Mouse (Mus musculus) fibroblast of lung, adult 2 months (primary cell): Measurements from ENCODE around the gene Tcf7l1.
"Not testable (repeated sequence)": the region's sequence is repeated elsewhere in the genome, so short reads cannot be mapped to it uniquely, and the experiment has no call there.

ENCODE experiments used
- DNase-seq: peaks from one replicate; pipeline ENCODE4 v3.0.0-alpha.2; 2011; ENCODE audit warnings: low read depth

The Tcf7l1 gene

GRCm38 (mm10) chr6:72788892-72789699, at the start of gene Tcf7l1:
Gene Tcf7l1, minus strand, starts transcription at chr6:72789254.
- peak; percentile 78 for DNase-seq

DNA sequence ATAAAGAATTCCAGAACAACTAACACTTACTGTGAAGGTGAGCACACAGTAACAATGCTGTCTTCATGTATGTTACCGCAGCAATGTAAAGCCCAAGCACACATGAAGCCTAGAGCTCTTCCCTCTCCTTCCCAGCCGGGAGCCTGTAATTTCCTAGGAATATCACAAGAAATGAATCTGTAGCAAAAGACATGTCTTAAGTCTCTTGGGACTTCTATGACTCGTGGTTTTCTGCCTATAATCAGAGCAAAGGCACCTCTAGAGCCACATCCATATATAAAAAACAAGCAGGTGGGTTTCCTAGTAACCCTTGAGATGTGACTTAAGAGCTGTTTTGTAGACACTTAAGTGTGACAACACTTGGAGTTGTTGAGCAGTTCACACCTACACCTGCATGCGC, 48.7 kb upstream of the Tcf7l1 start:
- no peak for DNase-seq

GRCm38 (mm10) chr6:72834518-72834917, 45.5 kb upstream of the Tcf7l1 start:
- no peak for DNase-seq

GRCm38 (mm10) chr6:72831858-72832257, 42.8 kb upstream of the Tcf7l1 start:
- DNase-seq = no peak

DNA sequence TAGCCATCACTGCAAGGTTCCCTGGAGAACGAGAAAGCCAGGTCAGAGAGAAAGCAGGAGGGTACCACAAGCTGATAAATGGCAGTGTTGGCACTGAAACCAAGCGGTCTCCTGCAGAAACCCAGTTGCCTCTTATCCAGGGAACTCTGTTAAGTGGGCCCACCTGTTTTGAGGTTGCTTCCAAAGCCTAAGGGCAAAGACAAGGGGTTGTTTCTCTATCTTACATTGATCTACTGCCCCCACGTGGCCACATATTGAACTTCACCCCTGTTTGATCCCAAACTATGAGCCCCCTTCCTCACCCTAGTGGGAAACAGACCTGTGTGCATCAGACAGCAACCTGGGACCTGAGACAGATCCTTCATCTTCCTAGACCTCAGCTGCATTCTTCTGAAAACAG, 42.2 kb upstream of the Tcf7l1 start:
- no peak for DNase-seq

- no peak for DNase-seq
Observed at GRCm38 (mm10) chr6:72828857-72829256, 39.8 kb upstream of the Tcf7l1 start.

DNA sequence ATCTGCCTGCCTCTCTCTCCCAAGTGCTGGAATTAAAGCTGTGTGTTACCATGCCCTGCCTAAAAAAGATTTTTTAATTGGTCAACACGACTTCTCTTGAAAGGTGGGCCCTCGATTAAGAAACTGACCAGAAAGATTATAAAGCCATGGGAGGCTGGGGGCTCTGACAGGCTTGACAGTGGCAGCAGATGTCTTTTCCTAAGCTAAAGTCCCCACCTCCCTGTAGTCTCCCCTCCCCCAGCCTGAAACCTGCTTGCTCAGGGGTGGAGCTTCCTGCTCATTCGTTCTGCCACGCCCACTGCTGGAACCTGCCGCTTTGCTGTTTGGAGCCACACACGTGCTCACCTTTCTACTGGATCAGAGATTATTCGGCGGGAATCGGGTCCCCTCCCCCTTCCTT, 39.0 kb upstream of the Tcf7l1 start:
- DNase-seq = not testable (repeated sequence)

GRCm38 (mm10) chr6:72825762-72826161, 36.7 kb upstream of the Tcf7l1 start:
- no peak for DNase-seq

GRCm38 (mm10) chr6:72824971-72825737, 36.1 kb upstream of the Tcf7l1 start:
- no peak for DNase-seq

GRCm38 (mm10) chr6:72813456-72813855, 24.4 kb upstream of the Tcf7l1 start:
- no peak for DNase-seq

GRCm38 (mm10) chr6:72810248-72810647, 21.2 kb upstream of the Tcf7l1 start:
- no peak for DNase-seq

DNA sequence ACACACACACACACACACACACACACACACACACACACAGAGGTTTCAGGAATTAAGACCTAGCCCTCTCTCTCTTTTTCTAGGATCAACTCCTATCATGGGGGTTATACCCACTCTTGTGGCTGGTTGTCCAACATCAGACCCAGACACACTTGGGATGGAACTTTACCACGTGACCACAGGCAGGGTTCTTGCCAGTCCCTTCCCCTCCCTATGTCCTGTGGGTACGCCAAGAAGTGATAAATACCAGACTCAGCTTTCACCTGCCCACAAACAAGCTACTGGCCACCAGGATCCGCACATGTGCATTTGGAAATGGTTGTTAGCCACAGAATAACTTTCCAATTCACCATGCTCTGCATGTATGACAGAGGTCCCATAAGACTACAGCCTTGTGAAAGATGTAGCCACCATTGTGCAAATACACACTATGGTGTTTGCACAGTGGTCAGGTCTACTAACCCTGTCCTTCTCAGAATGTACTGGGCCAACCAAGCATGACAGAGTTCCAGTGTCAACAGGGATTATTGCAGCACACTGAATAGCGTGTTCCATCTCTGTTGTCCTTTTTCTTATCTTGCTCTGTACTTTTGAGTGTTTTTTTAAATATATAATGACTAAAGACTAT, 20.6 kb upstream of the Tcf7l1 start:
- DNase-seq = no peak

- no peak for DNase-seq
Observed at GRCm38 (mm10) chr6:72808342-72808741, 19.3 kb upstream of the Tcf7l1 start.

DNA sequence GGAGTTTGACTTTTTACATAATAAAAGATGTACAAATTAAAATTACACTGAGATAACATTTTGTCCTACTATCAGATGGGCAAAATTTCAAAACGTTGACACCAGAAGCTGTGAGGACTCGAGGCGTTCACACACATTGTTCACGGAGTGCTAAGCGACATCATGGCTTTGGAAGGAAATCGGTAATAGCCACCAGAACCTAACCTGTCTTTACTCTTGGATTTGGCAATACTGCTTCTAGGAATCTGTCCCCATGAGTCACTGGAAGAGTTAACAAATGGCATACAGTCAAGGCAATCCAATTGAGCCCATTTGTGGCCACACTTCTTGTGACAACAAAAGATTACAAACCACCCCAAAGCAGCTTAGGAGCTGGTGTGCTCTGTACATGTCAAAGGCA, 14.6 kb upstream of the Tcf7l1 start:
- no peak for DNase-seq

DNA sequence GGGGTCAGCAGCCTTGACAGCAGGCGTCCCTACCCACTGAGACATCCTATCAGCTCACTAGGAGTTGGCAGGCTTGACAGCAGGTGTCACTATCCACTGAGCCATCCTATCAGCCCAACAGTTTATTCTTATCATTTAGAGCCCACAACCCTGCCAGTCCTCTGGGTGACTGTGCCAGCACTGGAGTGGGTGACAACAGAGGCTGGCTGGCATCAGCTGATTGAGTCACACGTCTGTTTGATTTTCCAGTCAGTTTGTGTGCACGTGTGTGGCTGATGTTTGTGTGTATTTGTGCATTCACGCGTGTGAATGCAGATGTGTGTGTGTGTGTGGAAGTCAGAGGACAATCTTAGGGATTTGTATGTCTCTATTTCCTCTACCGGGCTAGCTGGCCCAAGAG, 13.1 kb upstream of the Tcf7l1 start:
- DNase-seq = no peak

GRCm38 (mm10) chr6:72800641-72801040, 11.6 kb upstream of the Tcf7l1 start:
- DNase-seq = no peak

DNA sequence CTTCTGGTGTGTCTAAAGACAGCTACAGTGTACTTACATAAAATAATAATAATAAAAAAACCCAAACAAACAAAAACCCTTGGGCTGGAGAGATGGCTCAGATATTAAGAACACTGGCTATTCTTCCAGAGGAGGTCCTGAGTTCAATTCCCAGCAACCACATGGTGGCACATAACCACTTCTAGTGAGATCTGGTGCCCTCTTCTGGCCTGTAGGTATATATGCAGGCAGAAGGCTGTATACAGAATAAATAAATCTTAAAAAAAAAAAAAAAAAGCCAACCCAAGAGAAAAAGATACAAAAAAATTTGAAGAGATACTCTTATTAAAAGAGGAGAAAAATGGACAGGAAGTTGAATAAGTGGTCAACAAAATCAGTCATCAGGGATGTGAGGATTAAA, 8.7 kb upstream of the Tcf7l1 start:
- no peak for DNase-seq

GRCm38 (mm10) chr6:72795444-72795843, 6.4 kb upstream of the Tcf7l1 start:
- no peak for DNase-seq

GRCm38 (mm10) chr6:72794870-72795269, 5.8 kb upstream of the Tcf7l1 start:
- no peak for DNase-seq

- no peak for DNase-seq
Observed at GRCm38 (mm10) chr6:72792641-72793040, 3.6 kb upstream of the Tcf7l1 start.

DNA sequence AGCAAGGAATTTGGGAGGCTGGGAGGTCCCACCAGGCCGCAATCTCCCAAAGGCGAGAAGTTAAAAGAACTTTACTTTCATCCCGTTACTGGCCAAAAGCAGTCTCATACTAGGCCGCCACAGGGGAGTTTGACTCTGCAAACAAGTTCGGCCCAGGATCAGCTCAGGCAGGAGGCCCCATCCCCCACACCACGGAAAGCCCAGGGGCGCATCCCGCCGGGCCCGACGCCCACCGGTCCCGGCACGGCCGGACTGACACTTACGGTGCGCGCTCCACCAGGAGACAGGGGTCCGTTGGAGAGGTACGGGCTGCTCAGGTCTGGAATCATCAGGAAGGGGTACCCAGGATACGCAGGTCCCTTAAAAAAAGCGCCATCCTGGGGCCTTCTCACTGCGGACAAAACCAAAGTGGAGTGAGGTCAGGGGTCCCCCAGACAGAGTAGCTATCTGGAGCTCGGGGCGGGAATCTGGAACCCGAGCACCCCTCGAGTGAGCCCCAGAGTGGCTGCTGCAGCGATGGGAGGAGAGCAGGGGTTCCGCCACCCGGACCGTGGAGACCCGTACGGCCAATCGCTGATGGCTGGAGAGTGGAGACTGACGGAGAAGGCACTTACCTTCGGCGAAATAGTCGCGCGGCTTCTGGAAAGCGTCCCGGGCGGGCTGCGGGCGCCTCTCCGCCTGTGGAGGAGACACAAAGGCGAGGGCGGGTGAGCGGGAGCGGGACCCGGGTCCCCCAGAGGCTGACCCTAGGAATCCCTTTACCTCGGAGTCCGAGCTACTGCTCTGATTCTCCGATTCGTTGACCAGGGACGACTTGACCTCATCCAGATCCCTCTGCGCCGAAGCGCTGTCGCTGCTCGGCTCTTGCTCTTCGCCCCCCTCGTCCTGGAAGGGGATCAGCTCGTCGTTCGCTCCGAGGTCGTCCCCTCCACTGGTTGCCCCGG, 834 bp downstream of the Tcf7l1 start:
- no peak for DNase-seq
